Mouse (Mus musculus) brown adipose tissue, adult 24 weeks (tissue): Measurements from ENCODE around the gene Aqr. TPM values are rescaled to one million over a fixed set of nuclear protein-coding genes. Genes with fewer than 3 reads are reported as not detected.
"Not testable (repeated sequence)": the region's sequence is repeated elsewhere in the genome, so short reads cannot be mapped to it uniquely, and the experiment has no call there.

Experiments
- H3K27ac ChIP-seq: fragments of 200-500 bp; replicated peaks from 2 replicates; pipeline ENCODE4 v1.5.1; 2012; ENCODE audit warnings: low read depth, mild to moderate bottlenecking, low read length
- H3K4me1 ChIP-seq: fragments of 200-500 bp; 2 replicates; pipeline ENCODE4 v1.6.1; 2012; ENCODE audit warnings: low read length, mixed read lengths; ENCODE audit not compliant: control insufficient read depth, insufficient read depth, insufficient read length
- H3K4me3 ChIP-seq: fragments of 200-500 bp; 2 replicates; pipeline ENCODE4 v1.5.1; 2012; ENCODE audit warnings: low read depth, mild to moderate bottlenecking, low read length, moderate library complexity; ENCODE audit not compliant: insufficient read depth
- polyA plus RNA-seq: library from polyadenylated mRNA; stranded (reverse); fragments of >200 nt; gene quantifications from 2 replicates; pipeline ENCODE4 v1.2.4, GENCODE M21; 2012; ENCODE audit not compliant: missing spikeins, insufficient read depth, insufficient read length

The Aqr gene
- 15.2 and 16.2 TPM in 2 replicates for polyA plus RNA-seq

- H3K4me3 ChIP-seq, H3K4me1 ChIP-seq: not testable (repeated sequence)
Measured at GRCm38 (mm10) chr2:114186924-114187323, at the start of gene Aqr. TSS of gene Aqr (minus strand) at chr2:114187024.

GRCm38 (mm10) chr2:114236566-114236965, 49.7 kb upstream of the Aqr start:
- Histone ChIP-seq H3K27ac (no peak overlapping the region), H3K4me3 (no peak overlapping the region), H3K4me1 (no peaks in the 10 kb centered on the region)

More at GRCm38 (mm10) chr2:114186924-114187323, at the start of gene Aqr:
- not testable (repeated sequence) for H3K27ac ChIP-seq

- no peaks in the 10 kb centered on the region for H3K4me1 ChIP-seq
Measured at GRCm38 (mm10) chr2:114235584-114235983, 48.8 kb upstream of the Aqr start.

GRCm38 (mm10) chr2:114231248-114231647, 44.4 kb upstream of the Aqr start:
- Histone ChIP-seq H3K4me1 (no peaks in the 10 kb centered on the region), H3K27ac (no peak overlapping the region), H3K4me3 (no peak overlapping the region)

More at GRCm38 (mm10) chr2:114235584-114235983, 48.8 kb upstream of the Aqr start:
- no peak overlapping the region for H3K4me3 ChIP-seq
- H3K27ac ChIP-seq: no peak overlapping the region

GRCm38 (mm10) chr2:114228672-114229071, 41.8 kb upstream of the Aqr start:
- no peak overlapping the region for H3K4me3 ChIP-seq
- no peak overlapping the region for H3K27ac ChIP-seq
- H3K4me1 ChIP-seq: no peaks in the 10 kb centered on the region

GRCm38 (mm10) chr2:114205036-114205435, 18.2 kb upstream of the Aqr start:
- Histone ChIP-seq H3K4me3 (no peak overlapping the region), H3K27ac (no peak overlapping the region), H3K4me1 (no peaks in the 10 kb centered on the region)

GRCm38 (mm10) chr2:114201574-114201973, 14.8 kb upstream of the Aqr start:
- Histone ChIP-seq H3K4me1 (no peaks in the 10 kb centered on the region), H3K4me3 (peak overlapping the region; percentile 99), H3K27ac (no peak overlapping the region)

GRCm38 (mm10) chr2:114200932-114201559, 14.2 kb upstream of the Aqr start, which contains the start of gene Zfp770:
TSS of gene Zfp770 (minus strand) at chr2:114201469.
- Histone ChIP-seq H3K4me1 (no peaks in the 10 kb centered on the region), H3K27ac (peak within 1 kb of the TSS; percentile 93), H3K4me3 (peak within 1 kb of the TSS; percentile 99)

- Histone ChIP-seq H3K4me1 (no peaks in the 10 kb centered on the region), H3K27ac (no peak overlapping the region), H3K4me3 (no peak overlapping the region)
Measured at GRCm38 (mm10) chr2:114196421-114196820, 9.6 kb upstream of the Aqr start.

GRCm38 (mm10) chr2:114177802-114178733, 8.8 kb downstream of the Aqr start:
- no peak overlapping the region for H3K4me3 ChIP-seq
- peaks cover 5% of the 10 kb centered on the region; the same call in 1 of the 2 replicates for H3K4me1 ChIP-seq
- no peak overlapping the region for H3K27ac ChIP-seq

GRCm38 (mm10) chr2:114174651-114175484, 12.0 kb downstream of the Aqr start:
- Histone ChIP-seq H3K4me3 (peak overlapping the region; percentile 92), H3K4me1 (peaks cover 5% of the 10 kb centered on the region; the same call in 1 of the 2 replicates), H3K27ac (0 out of 2 replicates have a peak overlapping the region, but pooled peaks have one; percentile 20)

- peaks cover 5% of the 10 kb centered on the region; the same call in 1 of the 2 replicates for H3K4me1 ChIP-seq
- no peak overlapping the region for H3K4me3 ChIP-seq
- no peak overlapping the region for H3K27ac ChIP-seq
Measured at GRCm38 (mm10) chr2:114173248-114173647, 13.6 kb downstream of the Aqr start.

- no peaks in the 10 kb centered on the region for H3K4me1 ChIP-seq
- H3K27ac ChIP-seq: no peak overlapping the region
- H3K4me3 ChIP-seq: no peak overlapping the region
Measured at GRCm38 (mm10) chr2:114167837-114168236, 19.0 kb downstream of the Aqr start.

- H3K4me3 ChIP-seq: no peak overlapping the region
- H3K27ac ChIP-seq: no peak overlapping the region
- H3K4me1 ChIP-seq: no peaks in the 10 kb centered on the region
Measured at GRCm38 (mm10) chr2:114161978-114162377, 24.8 kb downstream of the Aqr start.

GRCm38 (mm10) chr2:114157345-114157744, 29.5 kb downstream of the Aqr start:
- no peak overlapping the region for H3K27ac ChIP-seq
- H3K4me1 ChIP-seq: no peaks in the 10 kb centered on the region
- H3K4me3 ChIP-seq: no peak overlapping the region
